Mouse (Mus musculus) midbrain, embryonic 14.5 days (tissue): ENCODE measurements at regions not wholly inside any gene's neighbourhood (a gene's known extent, or its start where the extent isn't known, plus 50 kb on each side); places are given as distances from the start of the nearest gene placed in this dataset.
"Not testable (repeated sequence)": the region's sequence is repeated elsewhere in the genome, so short reads cannot be mapped to it uniquely, and the experiment has no call there.

Source experiments
- ATAC-seq: fragments of 200-750 bp; cut with Nextera tagmentation; 2 replicates; pipeline ENCODE4 v1.8.0; 2017; ENCODE audit warnings: moderate number of reproducible peaks, moderate library complexity; ENCODE audit not compliant: low FRiP score, low TSS enrichment
- DNase-seq: peaks from one replicate; pipeline ENCODE4 v3.0.0-alpha.2; 2015
- H3K27ac ChIP-seq: fragments of 300-500 bp; sonication (generic); replicated peaks from 2 replicates; pipeline ENCODE4 v1.5.1; 2014; ENCODE audit warnings: mild to moderate bottlenecking, low read depth, low read length, moderate library complexity
- H3K27me3 ChIP-seq: fragments of 300-500 bp; sonication (generic); 2 replicates; pipeline ENCODE4 v1.6.1; 2014; ENCODE audit warnings: low read length, control low read depth, mixed read lengths; ENCODE audit not compliant: control insufficient read depth, insufficient read depth
- H3K36me3 ChIP-seq: fragments of 300-500 bp; sonication (generic); 2 replicates; pipeline ENCODE4 v1.6.1; 2014; ENCODE audit warnings: low read length, control low read depth; ENCODE audit not compliant: control insufficient read depth, insufficient read depth
- H3K4me1 ChIP-seq: fragments of 300-500 bp; sonication (generic); 2 replicates; pipeline ENCODE4 v1.6.1; 2014; ENCODE audit warnings: mild to moderate bottlenecking, antibody characterized with exemption, low read length, control low read depth; ENCODE audit not compliant: control insufficient read depth, insufficient read depth
- H3K4me2 ChIP-seq: fragments of 300-500 bp; sonication (generic); 2 replicates; pipeline ENCODE4 v1.6.1; 2014; ENCODE audit warnings: mild to moderate bottlenecking, low read length, moderate library complexity
- H3K4me3 ChIP-seq: fragments of 300-500 bp; sonication (generic); replicated peaks from 2 replicates; pipeline ENCODE4 v1.5.1; 2014; ENCODE audit warnings: low read depth, low read length
- H3K9ac ChIP-seq: fragments of 300-500 bp; sonication (generic); replicated peaks from 2 replicates; pipeline ENCODE4 v1.6.1; 2014; ENCODE audit warnings: mild to moderate bottlenecking, low read length, moderate library complexity
- H3K9me3 ChIP-seq: fragments of 300-500 bp; sonication (generic); 2 replicates; pipeline ENCODE4 v1.6.1; 2016; ENCODE audit warnings: low read length, control low read depth, mixed read lengths; ENCODE audit not compliant: control insufficient read depth
- WGBS: fragments of 180-500 bp; shearing (Covaris S2); extraction: QIAGEN DNeasy Blood & Tissue Kit; methylation state at CpG from one replicate; pipeline ENCODE4 v1.1.7; 2014; 5-methylcytosine and 5-hydroxymethylcytosine counted together

DNA sequence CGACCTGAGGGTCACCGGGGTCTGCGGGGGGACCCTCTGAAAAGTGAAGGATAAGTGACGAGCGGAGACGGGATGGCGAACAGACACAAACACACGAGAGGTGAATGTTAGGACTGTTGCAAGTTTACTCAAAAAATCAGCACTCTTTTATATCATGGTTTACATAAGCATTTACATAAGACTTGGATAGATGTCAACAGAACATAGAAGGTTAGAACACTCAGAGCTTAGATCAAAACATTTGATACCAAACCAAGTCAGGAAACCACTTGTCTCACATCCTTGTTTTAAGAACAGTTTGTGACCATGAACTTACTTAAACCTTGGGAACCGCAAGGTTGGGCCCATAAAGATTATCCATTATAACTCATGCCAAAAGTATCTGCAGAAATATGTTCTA, 1042.2 kb upstream of the Sel1l start:
- not testable (repeated sequence) for DNase-seq, H3K4me1 ChIP-seq, H3K27me3 ChIP-seq, ATAC-seq, H3K36me3 ChIP-seq, H3K9ac ChIP-seq, H3K4me2 ChIP-seq, H3K27ac ChIP-seq, H3K9me3 ChIP-seq, H3K4me3 ChIP-seq
- WGBS = over 99% methylated on average over 6 of the region's 9 CpGs

DNA sequence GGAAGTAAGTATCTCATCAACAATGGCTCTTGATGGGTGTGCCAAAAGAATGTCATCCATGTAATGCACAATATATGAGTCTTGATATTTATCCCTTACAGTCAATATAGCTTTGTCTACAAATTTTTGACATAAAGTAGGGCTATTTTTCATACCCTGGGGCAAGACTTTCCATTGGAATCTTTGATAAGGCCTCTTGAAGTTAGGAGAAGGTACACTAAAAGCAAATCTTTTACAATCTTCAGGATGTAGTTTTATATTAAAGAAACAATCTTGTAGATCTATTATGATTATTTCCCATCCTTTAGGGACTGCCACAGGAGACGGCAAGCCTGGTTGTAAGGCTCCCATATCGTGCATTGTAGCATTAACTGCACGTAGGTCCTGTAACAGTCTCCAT, 1038.8 kb upstream of the Sel1l start:
- H3K36me3 ChIP-seq = no peaks in the 10 kb centered on the region
- ATAC-seq (no peak), DNase-seq (no peak)
- WGBS = 94% methylated on average over 3 of the region's 3 CpGs
- H3K27me3 ChIP-seq = no peaks in the 10 kb centered on the region
- H3K9ac ChIP-seq = no peak overlapping the region
- no peak overlapping the region for H3K4me3 ChIP-seq
- H3K4me1 ChIP-seq = no peaks in the 10 kb centered on the region
- peaks cover 3% of the 10 kb centered on the region; the same call in 1 of the 2 replicates for H3K9me3 ChIP-seq
- no peak overlapping the region for H3K4me2 ChIP-seq
- H3K27ac ChIP-seq = no peak overlapping the region

DNA sequence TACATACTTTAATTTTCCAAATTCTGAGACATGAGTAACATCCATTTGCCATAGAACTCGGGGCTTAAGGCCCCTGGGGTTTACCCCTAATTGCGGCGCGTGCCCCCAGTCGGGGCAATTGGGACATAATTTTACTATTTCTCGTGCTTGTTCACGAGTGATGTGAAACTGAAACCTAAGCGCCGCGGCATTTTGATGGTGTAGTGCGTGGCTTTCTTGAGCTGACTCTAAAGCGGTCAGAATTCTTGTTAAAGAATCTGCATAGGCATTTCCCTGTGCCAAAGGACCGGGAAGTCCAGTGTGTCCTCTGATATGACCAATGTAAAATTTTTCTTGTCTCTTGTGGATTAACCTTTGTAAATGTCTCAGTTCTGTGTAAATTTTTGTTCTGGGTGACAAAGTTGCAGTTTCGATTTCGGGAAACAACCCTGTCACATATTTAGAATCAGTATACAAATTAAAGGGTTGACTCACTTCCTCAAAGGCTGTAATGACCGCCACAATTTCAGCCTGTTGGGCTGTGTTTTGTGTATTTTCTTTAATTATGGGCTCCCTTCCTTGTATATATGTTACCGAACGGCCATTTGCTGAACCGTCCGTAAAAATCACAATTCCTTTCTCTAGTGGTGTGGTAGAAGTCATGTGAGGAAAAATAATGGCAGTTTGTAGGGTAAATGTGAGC, 1037.6 kb upstream of the Sel1l start:
- H3K36me3 ChIP-seq, H3K4me3 ChIP-seq, H3K4me1 ChIP-seq, H3K4me2 ChIP-seq, H3K27me3 ChIP-seq, H3K9me3 ChIP-seq, H3K27ac ChIP-seq, H3K9ac ChIP-seq, ATAC-seq, DNase-seq: not testable (repeated sequence)
- WGBS = 96% methylated on average over 20 of the region's 20 CpGs

DNA sequence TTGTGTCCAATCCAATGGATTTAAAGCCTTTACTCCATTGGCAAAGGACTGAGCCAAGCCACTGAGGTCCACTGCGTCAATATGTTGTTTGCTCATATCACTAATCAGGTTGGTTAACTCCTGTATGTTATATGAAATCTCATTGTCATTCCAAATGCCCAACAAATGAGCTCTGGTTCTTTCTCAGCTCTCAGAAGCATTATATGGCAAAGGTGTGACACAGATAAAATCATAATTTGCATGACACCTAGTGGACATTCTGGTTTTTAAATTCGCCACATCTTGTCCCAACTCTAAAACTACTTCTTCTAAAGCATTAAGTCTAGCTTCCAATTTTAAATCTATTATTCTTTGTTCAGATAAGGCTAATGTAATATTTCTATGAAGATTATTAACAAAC, 1035.1 kb upstream of the Sel1l start:
- H3K27ac ChIP-seq, H3K9ac ChIP-seq, H3K4me3 ChIP-seq, DNase-seq, H3K9me3 ChIP-seq, H3K36me3 ChIP-seq, H3K27me3 ChIP-seq, H3K4me1 ChIP-seq, H3K4me2 ChIP-seq, ATAC-seq: not testable (repeated sequence)
- WGBS = 91% methylated on average over 2 of the region's 2 CpGs

DNA sequence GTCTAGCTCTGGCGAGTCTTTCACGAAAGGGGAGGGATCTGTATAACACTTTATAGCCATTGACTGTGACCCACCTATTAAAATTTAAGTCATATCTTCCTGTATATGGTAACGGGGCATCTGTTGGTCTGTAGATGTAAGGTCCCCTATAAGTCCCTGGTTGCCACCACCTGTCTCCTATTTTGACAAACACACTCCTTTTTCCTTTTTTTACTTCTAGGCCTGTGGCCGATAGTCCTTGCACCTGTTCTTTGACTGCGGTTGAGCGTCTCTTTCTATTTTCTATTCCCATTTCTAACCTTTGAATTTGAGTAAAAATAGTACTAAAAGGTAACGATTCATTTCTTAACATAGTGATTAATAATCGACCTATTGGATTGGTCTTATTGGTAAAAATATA, 1034.1 kb upstream of the Sel1l start:
- not testable (repeated sequence) for H3K4me1 ChIP-seq, H3K4me3 ChIP-seq, H3K4me2 ChIP-seq, H3K27me3 ChIP-seq, H3K9me3 ChIP-seq, ATAC-seq, DNase-seq, H3K36me3 ChIP-seq, H3K9ac ChIP-seq, H3K27ac ChIP-seq
- WGBS = no CpG with 5 or more reads among the region's 8 CpGs

DNA sequence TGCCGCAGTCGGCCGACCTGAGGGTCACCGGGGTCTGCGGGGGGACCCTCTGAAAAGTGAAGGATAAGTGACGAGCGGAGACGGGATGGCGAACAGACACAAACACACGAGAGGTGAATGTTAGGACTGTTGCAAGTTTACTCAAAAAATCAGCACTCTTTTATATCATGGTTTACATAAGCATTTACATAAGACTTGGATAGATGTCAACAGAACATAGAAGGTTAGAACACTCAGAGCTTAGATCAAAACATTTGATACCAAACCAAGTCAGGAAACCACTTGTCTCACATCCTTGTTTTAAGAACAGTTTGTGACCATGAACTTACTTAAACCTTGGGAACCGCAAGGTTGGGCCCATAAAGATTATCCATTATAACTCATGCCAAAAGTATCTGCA, 1033.6 kb upstream of the Sel1l start:
- H3K27ac ChIP-seq, H3K9ac ChIP-seq, H3K4me3 ChIP-seq, DNase-seq, H3K4me2 ChIP-seq, H3K9me3 ChIP-seq, H3K4me1 ChIP-seq, H3K27me3 ChIP-seq, ATAC-seq, H3K36me3 ChIP-seq: not testable (repeated sequence)
- 94% methylated on average over 8 of the region's 11 CpGs for WGBS

DNA sequence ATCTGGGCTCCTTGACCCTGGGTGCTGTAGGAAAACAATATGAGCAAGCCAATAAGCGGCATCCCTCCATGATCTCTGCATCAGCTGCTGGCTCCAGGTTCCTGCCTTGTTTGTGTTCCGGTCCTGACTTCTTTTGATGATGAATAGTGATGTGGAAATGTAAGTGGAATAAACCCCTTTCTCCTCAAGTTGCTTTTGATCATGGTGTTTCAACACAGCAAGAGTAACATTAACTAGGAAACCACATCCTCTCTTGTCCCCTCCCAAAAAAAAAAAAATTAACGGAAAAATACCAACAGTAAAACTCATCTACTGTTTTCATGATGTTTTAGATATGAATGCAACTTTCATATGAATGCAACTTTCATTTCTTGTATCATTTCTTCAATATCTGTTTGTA, 1024.6 kb upstream of the Sel1l start:
- Histone ChIP-seq H3K9me3 (no peaks in the 10 kb centered on the region), H3K27ac (no peak overlapping the region), H3K4me3 (no peak overlapping the region), H3K4me1 (no peaks in the 10 kb centered on the region), H3K4me2 (no peak overlapping the region), H3K27me3 (no peaks in the 10 kb centered on the region), H3K9ac (no peak overlapping the region), H3K36me3 (no peaks in the 10 kb centered on the region)
- no peak for DNase-seq
- WGBS = 96% methylated on average over 3 of the region's 3 CpGs
- ATAC-seq = no peak

DNA sequence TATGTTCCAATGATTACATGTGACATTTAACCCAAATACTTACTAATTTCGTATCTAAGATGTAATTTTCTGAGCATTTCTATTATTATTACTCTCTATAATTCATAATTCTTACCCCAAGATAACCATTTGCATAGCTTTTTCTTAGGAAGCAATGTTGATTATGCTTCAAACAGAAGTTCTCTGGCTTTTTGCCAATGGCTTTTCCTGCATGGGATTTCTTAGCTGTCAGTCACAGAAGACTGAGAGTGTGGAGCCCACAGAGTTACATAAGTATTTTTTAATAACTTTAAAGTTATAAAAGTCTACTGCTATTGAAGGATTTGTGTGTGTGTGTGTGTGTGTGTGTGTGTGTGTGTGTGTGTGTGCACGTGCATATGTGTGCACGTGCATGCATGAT, 1020.4 kb upstream of the Sel1l start:
- Histone ChIP-seq H3K27me3 (no peaks in the 10 kb centered on the region), H3K4me2 (no peak overlapping the region), H3K27ac (no peak overlapping the region), H3K4me3 (no peak overlapping the region), H3K9ac (no peak overlapping the region), H3K4me1 (no peaks in the 10 kb centered on the region), H3K9me3 (no peaks in the 10 kb centered on the region), H3K36me3 (no peaks in the 10 kb centered on the region)
- peak; percentile 64 for DNase-seq
- no peak for ATAC-seq
- WGBS = 73% methylated on average over 3 of the region's 3 CpGs

DNA sequence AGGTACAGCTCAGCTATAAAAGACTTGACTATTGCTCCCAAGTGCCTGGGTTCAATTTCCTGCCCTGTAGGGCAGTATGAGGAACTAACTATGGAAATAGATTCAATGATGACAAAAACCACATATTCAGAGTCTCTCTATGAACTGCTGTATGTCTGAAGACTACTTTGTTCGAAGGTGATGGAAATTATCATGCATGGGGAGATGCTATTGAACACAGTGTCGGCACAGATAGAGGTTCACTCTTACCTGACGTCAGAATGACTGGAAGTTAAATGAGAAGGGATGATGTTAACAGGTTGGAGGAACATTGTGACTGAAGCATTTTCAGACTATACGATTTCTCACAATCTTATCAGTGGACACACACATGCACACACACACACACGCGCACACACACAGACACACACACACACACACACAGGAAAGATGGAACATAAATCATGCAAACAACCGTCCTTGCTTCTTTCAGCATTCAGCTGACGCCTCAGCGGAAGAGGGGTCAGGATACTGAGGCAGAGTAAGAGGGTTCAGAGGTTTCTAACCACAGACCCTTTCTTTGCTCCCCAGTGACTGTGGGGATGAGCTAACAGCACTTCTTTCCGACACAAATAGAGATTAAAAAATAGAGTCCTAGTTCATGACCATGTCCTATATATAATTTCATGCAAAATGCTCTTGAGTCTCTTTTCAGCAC, 974.3 kb upstream of the Sel1l start:
- Histone ChIP-seq H3K9me3 (no peaks in the 10 kb centered on the region), H3K36me3 (no peaks in the 10 kb centered on the region), H3K27me3 (no peaks in the 10 kb centered on the region), H3K4me3 (no peak overlapping the region), H3K9ac (no peak overlapping the region), H3K4me2 (no peak overlapping the region), H3K27ac (no peak overlapping the region), H3K4me1 (no peaks in the 10 kb centered on the region)
- DNase-seq (no peak), ATAC-seq (no peak)
- 85% methylated on average over 10 of the region's 10 CpGs for WGBS
